Mouse (Mus musculus): Measurements from ENCODE around the gene Olfr51. TPM values are rescaled to one million over a fixed set of nuclear protein-coding genes. Genes with fewer than 3 reads are reported as not detected.

Olfr51 gene
- polyA plus RNA-seq (2017; shearing (Covaris generic)): not detected

GRCm38 (mm10) chr11:51003296-51003695, at the start of gene Olfr51:
Gene Olfr51 (plus strand): TSS chr11:51003596.

GRCm38 (mm10) chr11:50953665-50954064, 49.7 kb upstream of the Olfr51 start, which contains the start of gene Prop1:
Gene Prop1 (minus strand): TSS chr11:50953765.

GRCm38 (mm10) chr11:50966230-50966629, 37.2 kb upstream of the Olfr51 start, which contains the start of gene Olfr1378:
Gene Olfr1378 (plus strand): TSS chr11:50966530.

GRCm38 (mm10) chr11:50981667-50982066, 21.7 kb upstream of the Olfr51 start, which contains the start of gene Olfr1377:
Gene Olfr1377 (plus strand): TSS chr11:50981967.

GRCm38 (mm10) chr11:51013936-51014335, 10.5 kb downstream of the Olfr51 start, which contains the start of gene Olfr54:
Gene Olfr54 (plus strand): TSS chr11:51014236.

GRCm38 (mm10) chr11:51047809-51048208, 44.4 kb downstream of the Olfr51 start, which contains the start of gene Olfr1375:
Gene Olfr1375 (plus strand): TSS chr11:51048109.

GRCm38 (mm10) chr11:51059151-51059571, 55.8 kb downstream of the Olfr51 start, which contains the start of gene Zfp354a:
Gene Zfp354a (plus strand): TSS chr11:51059257.

Other genes with a start within 250 kb of the Olfr51 start
- 4.0 TPM for gene Zfp354c, start 175.9 kb upstream of the Olfr51 start, polyA plus RNA-seq (2017; shearing (Covaris generic))
- 0.13 TPM for gene Zfp879, start 162.0 kb upstream of the Olfr51 start, polyA plus RNA-seq (2017; shearing (Covaris generic))
- 0.13 TPM for gene Grm6, start 152.9 kb upstream of the Olfr51 start, polyA plus RNA-seq (2017; shearing (Covaris generic))
- not detected for gene Zfp454, start 115.9 kb upstream of the Olfr51 start, polyA plus RNA-seq (2017; shearing (Covaris generic))
- gene Zfp2, start 87.4 kb upstream of the Olfr51 start, polyA plus RNA-seq (2017; shearing (Covaris generic)): 1.6 TPM
- not detected for gene Zfp354b, start 72.0 kb upstream of the Olfr51 start, polyA plus RNA-seq (2017; shearing (Covaris generic))
- gene 4933414I15Rik, start 59.8 kb upstream of the Olfr51 start, polyA plus RNA-seq (2017; shearing (Covaris generic)): not detected
- not detected for gene Prop1, start 49.8 kb upstream of the Olfr51 start, polyA plus RNA-seq (2017; shearing (Covaris generic))
- not detected for gene Olfr1378, start 37.1 kb upstream of the Olfr51 start, polyA plus RNA-seq (2017; shearing (Covaris generic))
- not detected for gene Olfr1377, start 21.6 kb upstream of the Olfr51 start, polyA plus RNA-seq (2017; shearing (Covaris generic))
- gene Olfr54, start 10.6 kb downstream of the Olfr51 start, polyA plus RNA-seq (2017; shearing (Covaris generic)): not detected
- not detected for gene Olfr1375, start 44.5 kb downstream of the Olfr51 start, polyA plus RNA-seq (2017; shearing (Covaris generic))
- gene Zfp354a, start 55.7 kb downstream of the Olfr51 start, polyA plus RNA-seq (2017; shearing (Covaris generic)): not detected
- gene Gm12569, start 216.9 kb downstream of the Olfr51 start, polyA plus RNA-seq (2017; shearing (Covaris generic)): not detected

All from inflammation-experienced regulatory T-cells, adult 16 weeks (primary cell).